Mouse (Mus musculus) CH12.LX (cell line): ENCODE measurements around the gene Xpc.

Experiments used
- CHD2 ChIP-seq: IDR thresholded peaks from 2 replicates; pipeline ENCODE4 v1.6.1; 2011; ENCODE audit warnings: low read length, improper control_type of control experiment
- CTCF ChIP-seq, 2 experiments: IDR thresholded peaks in 1 of 2; conservative IDR thresholded peaks in 1 of 2; 2 replicates each; pipeline ENCODE4 v1.5.1; 2011 to 2012; ENCODE audit warnings: low read depth in 2 of 2, low read length in 2 of 2, improper control_type of control experiment in 1 of 2, inconsistent platforms in 1 of 2, mild to moderate bottlenecking in 1 of 2, moderate library complexity in 1 of 2
- E2F4 ChIP-seq: IDR thresholded peaks from 2 replicates; pipeline ENCODE4 v1.6.1; 2011; ENCODE audit warnings: low read depth, low read length, improper control_type of control experiment; ENCODE audit not compliant: insufficient replicate concordance
- ELF1 ChIP-seq: IDR thresholded peaks from 2 replicates; pipeline ENCODE4 v1.6.1; 2014; ENCODE audit warnings: low read depth, mild to moderate bottlenecking, inconsistent platforms, low read length, improper control_type of control experiment
- EP300 ChIP-seq: IDR thresholded peaks from 2 replicates; pipeline ENCODE4 v1.6.1; 2011; ENCODE audit warnings: low read length, improper control_type of control experiment
- MYC ChIP-seq: IDR thresholded peaks from 2 replicates; pipeline ENCODE4 v1.6.1; 2011; ENCODE audit warnings: low read depth, mild to moderate bottlenecking, improper control_type of control experiment, low read length
- POLR2A ChIP-seq: IDR thresholded peaks from 2 replicates; pipeline ENCODE4 v1.6.1; 2011; ENCODE audit warnings: low read depth, mild to moderate bottlenecking, improper control_type of control experiment, low read length
- TCF12 ChIP-seq: IDR thresholded peaks from 2 replicates; pipeline ENCODE4 v1.6.1; 2014; ENCODE audit warnings: low read depth, mild to moderate bottlenecking, inconsistent platforms, low read length, improper control_type of control experiment
- USF1 ChIP-seq: IDR thresholded peaks from 2 replicates; pipeline ENCODE4 v1.6.1; 2014; ENCODE audit warnings: low read depth, mild to moderate bottlenecking, inconsistent platforms, low read length, improper control_type of control experiment
- USF2 ChIP-seq: conservative IDR thresholded peaks from 2 replicates; pipeline ENCODE4 v1.6.1; 2011; ENCODE audit warnings: low read depth, low read length, improper control_type of control experiment
- ZMIZ1 ChIP-seq: IDR thresholded peaks from 2 replicates; pipeline ENCODE4 v1.6.1; 2012; ENCODE audit warnings: low read depth, mild to moderate bottlenecking, inconsistent platforms, low read length, improper control_type of control experiment

GRCm38 (mm10) chr6:91541276-91541675 lies 25.6 kb upstream of the Xpc start:
- TF ChIP-seq E2F4 (no peak), EP300 (no peak), USF1 (no peak), TCF12 (no peak), CHD2 (no peak), USF2 (no peak), CTCF (conservative IDR thresholded peaks at IDR 0.05 in 1 of 2, IDR thresholded peaks at IDR 0.05 in 1 of 2; ENCODE audit: low read depth in 2 of 2, low read length in 2 of 2) (no peak), POLR2A (no peak), MYC (no peak), ELF1 (no peak), ZMIZ1 (no peak)
